In genomic region chr2:104849276-104849990, GRCm38 (mm10) we compare ENCODE assay signal across 8 mouse cellular contexts. TPM values are rescaled to one million over a fixed set of nuclear protein-coding genes. Genes with fewer than 3 reads are reported as not detected.
A peak's percentile ranks its signal among the peaks of the same experiment; 100 is the strongest.
DNase-seq lines count a peak whose midpoint lies in the region; ATAC-seq lines count a peak whose summit lies in the region.

Gene Prrg4 (minus strand): TSS chr2:104849876.

- peak within 1 kb of the TSS; percentile 65 for H3K4me3 ChIP-seq in limb, embryonic 10.5 days
- H3K4me3 ChIP-seq in midbrain, embryonic 11.5 days (ENCODE audit: low read depth, low read length), result peak within 1 kb of the TSS; percentile 50

- H3K36me3 ChIP-seq in limb, embryonic 10.5 days, result no peaks in the 10 kb centered on the region
- H3K36me3 ChIP-seq in midbrain, embryonic 11.5 days (ENCODE audit: control insufficient read depth, insufficient read depth, low read length), result no peaks in the 10 kb centered on the region

- DNase-seq in WW6 (ENCODE audit: low read depth, low spot score), result peak; percentile 60
- peak; percentile 18 to 37 for DNase-seq in cerebellum, postnatal 36 days
- peak; percentile 8 for DNase-seq in gastrocnemius, postnatal 25 days
- DNase-seq in induced T-regulatory cell, adult 2 months (ENCODE audit: low read depth), result peak; percentile 49
- peak; percentile 68 for DNase-seq in limb, embryonic 10.5 days (ENCODE audit: low spot score)
- DNase-seq in midbrain, embryonic 11.5 days (ENCODE audit: low spot score, missing footprints), result peak; percentile 93
- DNase-seq in right cerebral cortex, postnatal 36 days (ENCODE audit: low spot score in 2 of 2), result peak; percentile 5 to 6
- peak; percentile 62 to 78 for DNase-seq in urinary bladder, postnatal 36 days (ENCODE audit: low spot score in 2 of 2)

- H3K9me3 ChIP-seq in limb, embryonic 10.5 days (replicated peaks), result no peaks in the 10 kb centered on the region
- no peaks in the 10 kb centered on the region for H3K9me3 ChIP-seq in midbrain, embryonic 11.5 days (ENCODE audit: control insufficient read depth, low read length)

- peak within 1 kb of the TSS; percentile 98 for H3K4me2 ChIP-seq in midbrain, embryonic 11.5 days

- peaks cover 34% of the 10 kb centered on the region for H3K4me1 ChIP-seq in limb, embryonic 10.5 days
- no peaks in the 10 kb centered on the region for H3K4me1 ChIP-seq in midbrain, embryonic 11.5 days (ENCODE audit: control insufficient read depth, insufficient read depth, low read length)

- peak; percentile 72 for ATAC-seq in midbrain, embryonic 11.5 days (ENCODE audit: low FRiP score)

- peaks cover 51% of the 10 kb centered on the region for H3K27me3 ChIP-seq in limb, embryonic 10.5 days (ENCODE audit: low read depth, poor library complexity, severe bottlenecking)
- peaks cover 8% of the 10 kb centered on the region for H3K27me3 ChIP-seq in midbrain, embryonic 11.5 days (ENCODE audit: control insufficient read depth, insufficient read depth, low read length)

- under 1% methylated on average over 62 of the region's 62 CpGs for WGBS in limb, embryonic 10.5 days
- 1% methylated on average over 60 of the region's 62 CpGs for WGBS in midbrain, embryonic 11.5 days

- H3K27ac ChIP-seq in limb, embryonic 10.5 days, result peak within 1 kb of the TSS; percentile 54
- no peak within 1 kb of the TSS for H3K27ac ChIP-seq in midbrain, embryonic 11.5 days (ENCODE audit: low read depth, low read length)

- peak within 1 kb of the TSS; percentile 57 for H3K9ac ChIP-seq in midbrain, embryonic 11.5 days (ENCODE audit: low read length)

RNA-seq across cellular contexts. Expression of gene Prrg4, which starts in this region (rescaled TPM):
- total RNA-seq in gastrocnemius, postnatal 25 days (2021), result under 1 TPM; 0.27 to 0.36 TPM
- polyA plus RNA-seq in limb, embryonic 10.5 days (2016; fragmentation: Nextera tagmentation; extraction: Ambion mirVana), result 0.90 and 1.1 TPM in 2 replicates
- 0.22 and 0.37 TPM in 2 replicates for polyA plus RNA-seq in midbrain, embryonic 11.5 days (2014; fragmentation: Nextera tagmentation; extraction: Ambion mirVana)

Comparison
In these comparisons a context has a peak if more than half of its experiments do, and no peak if none do; other contexts are left out.
1. Peak in DNase-seq in gastrocnemius, postnatal 25 days; RNA of the gene not detected or under 1 TPM.
2. Peak in DNase-seq, ATAC-seq, H3K4me3 ChIP-seq, H3K9ac ChIP-seq and H3K4me2 ChIP-seq in midbrain, embryonic 11.5 days; RNA of the gene not detected or under 1 TPM.
3. DNase-seq: peak in every context shown above with its lines; median percentile 93 in midbrain, embryonic 11.5 days; 70 in urinary bladder, postnatal 36 days; 68 in limb, embryonic 10.5 days; 60 in WW6; 49 in induced T-regulatory cell, adult 2 months; 28 in cerebellum, postnatal 36 days; 8 in gastrocnemius, postnatal 25 days; 6 in right cerebral cortex, postnatal 36 days.